Mouse (Mus musculus) lung, postnatal 10 days (tissue): ENCODE measurements at regions not wholly inside any gene's neighbourhood (a gene's known extent, or its start where the extent isn't known, plus 50 kb on each side); places are given as distances from the start of the nearest gene placed in this dataset.
A peak's percentile ranks its signal among the peaks of the same experiment; 100 is the strongest.
"Not testable (repeated sequence)": the region's sequence is repeated elsewhere in the genome, so short reads cannot be mapped to it uniquely, and the experiment has no call there.

Source experiments
- DNase-seq: peaks from one replicate; pipeline ENCODE4 v3.0.0; 2021

DNA sequence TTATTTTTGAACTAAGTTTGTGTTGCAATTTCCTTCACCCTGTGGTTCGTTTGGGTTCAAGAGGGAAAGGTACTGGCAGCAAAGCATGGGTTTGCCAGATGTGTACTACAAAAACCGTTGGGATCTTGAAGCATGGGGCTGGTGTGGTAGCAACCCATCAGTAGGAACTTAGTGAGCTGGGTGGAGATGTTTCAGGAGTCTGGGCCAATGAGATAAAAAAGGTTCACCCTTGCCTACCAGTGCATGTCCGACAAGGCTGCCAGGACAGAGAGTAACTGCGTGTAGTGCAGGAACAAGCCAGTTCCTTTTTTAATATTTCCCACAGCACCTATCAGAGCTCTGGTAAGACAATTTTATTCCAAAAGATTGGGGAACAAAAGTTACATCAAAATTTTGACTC lies 343.3 kb downstream of the Hdgfl1 start:
- DNase-seq = no peak

GRCm38 (mm10) chr13:26424513-26424912 lies 345.5 kb downstream of the Hdgfl1 start:
- no peak for DNase-seq

GRCm38 (mm10) chr13:26405757-26406156 lies 364.2 kb downstream of the Hdgfl1 start:
- no peak for DNase-seq

GRCm38 (mm10) chr13:26404707-26405106 lies 365.3 kb downstream of the Hdgfl1 start:
- DNase-seq = peak; percentile 34

DNA sequence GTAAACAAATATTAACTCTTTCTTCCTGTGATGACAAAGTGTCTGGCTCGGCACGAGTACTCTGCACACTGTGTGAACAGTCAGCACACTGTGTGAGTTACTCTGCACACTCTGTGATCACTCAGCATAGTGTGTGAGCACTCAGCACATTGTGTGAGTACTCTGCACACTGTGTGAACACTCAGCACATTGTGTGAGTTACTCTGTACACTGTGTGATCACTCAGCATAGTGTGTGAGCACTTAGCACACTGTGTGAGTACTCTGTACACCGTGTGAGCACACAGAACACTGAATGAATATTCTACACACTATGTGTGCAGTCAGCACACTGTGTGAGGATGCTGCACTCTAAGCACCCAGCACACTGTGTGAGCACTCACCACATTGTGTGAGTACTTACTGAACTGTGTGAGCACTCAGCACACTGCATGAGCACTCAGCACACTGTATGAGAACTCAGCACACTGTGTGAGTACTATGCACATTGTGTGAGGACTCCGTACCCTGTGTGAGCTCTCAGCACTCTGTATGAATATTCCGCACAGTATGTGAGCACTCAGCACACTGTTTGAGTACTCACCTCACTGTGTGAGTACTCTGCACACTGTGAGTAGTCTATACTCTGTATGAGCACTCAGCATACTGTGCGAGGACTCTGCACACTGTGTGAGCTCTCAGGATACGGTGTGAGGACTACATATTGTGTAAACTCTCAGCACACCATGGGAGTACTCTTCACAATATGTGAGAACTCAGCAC lies 381.9 kb downstream of the Hdgfl1 start:
- DNase-seq = no peak

GRCm38 (mm10) chr13:26382631-26383030 lies 387.3 kb downstream of the Hdgfl1 start:
- DNase-seq = no peak

DNA sequence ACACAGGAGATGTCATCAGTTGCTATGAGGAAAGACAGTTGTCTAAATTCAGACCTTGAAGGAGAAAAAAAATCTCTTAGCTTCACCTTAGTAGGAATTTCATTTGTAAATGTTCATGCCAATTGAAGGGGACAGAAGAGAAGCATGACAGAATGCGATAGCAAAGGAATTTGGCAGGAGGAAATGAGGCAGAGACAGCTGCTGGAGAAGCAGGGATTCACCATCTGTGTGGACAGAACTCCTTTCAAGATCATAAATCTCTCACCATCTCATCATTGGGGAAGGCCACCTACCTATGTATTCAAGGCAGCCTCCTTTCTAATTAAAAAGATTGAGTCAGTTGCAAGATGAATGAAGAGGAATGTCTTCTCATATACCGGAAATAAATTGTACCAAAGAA lies 387.8 kb downstream of the Hdgfl1 start:
- DNase-seq = no peak

GRCm38 (mm10) chr13:26375546-26375945 lies 394.4 kb downstream of the Hdgfl1 start:
- no peak for DNase-seq

DNA sequence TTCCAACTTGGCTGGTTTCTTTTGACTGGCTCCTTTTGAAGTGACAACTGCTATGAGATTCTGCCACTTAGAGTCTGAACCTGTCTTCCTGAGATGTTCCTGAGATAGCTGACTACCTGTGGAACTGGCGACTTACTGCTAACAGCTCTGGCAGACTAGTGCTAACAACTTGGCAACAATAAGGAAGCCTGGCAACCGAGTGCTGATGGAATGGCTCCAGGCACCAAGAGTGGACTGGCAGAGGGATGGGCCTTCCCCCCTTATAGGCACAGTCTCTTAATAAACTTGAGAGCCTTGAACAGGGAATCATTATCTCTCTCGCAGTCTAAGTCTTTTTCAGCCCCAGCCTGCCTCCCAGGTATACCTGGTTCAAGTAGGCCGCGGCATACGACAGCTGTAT lies 404.1 kb downstream of the Hdgfl1 start:
- DNase-seq = not testable (repeated sequence)

DNA sequence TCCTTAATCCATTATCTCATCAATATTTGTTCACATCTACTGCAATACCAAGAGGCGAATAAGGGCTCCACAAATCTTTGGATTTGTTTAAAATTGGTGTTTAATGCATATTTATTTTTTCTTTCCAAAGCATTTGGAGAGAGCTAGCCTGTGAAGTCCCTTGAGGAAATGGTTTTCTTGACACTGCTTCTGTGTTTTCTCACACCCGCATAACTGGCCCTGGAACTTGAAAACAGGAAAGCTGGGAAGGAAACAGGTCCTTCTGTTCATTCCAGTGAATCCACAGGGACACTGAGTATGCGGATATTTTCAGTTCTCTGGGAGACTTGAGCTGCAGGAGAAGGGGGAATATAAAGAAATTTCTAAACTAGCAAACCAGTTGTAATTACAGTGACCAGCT lies 413.6 kb downstream of the Hdgfl1 start:
- DNase-seq = no peak

- DNase-seq = no peak
Observed at GRCm38 (mm10) chr13:26354421-26354820, 415.5 kb downstream of the Hdgfl1 start.

DNA sequence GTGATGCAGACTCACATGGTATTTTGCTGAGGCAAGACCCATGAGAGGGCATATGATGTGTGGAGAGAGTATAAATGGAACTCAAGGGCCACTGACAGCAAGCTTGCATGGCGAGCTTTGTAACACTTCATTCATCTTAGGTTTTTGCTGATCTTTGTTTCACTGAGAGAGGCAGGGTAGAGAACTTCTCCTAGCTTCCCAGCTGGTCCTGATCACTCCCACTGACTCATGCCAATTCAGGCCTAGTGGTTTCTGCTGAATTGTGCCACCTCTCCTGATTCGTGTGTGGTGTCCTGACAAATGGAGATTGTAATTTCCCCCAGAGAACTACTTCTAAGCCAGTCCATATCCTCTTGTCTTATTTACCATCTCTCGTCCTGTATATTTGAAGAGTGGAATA lies 419.5 kb downstream of the Hdgfl1 start:
- DNase-seq = peak; percentile 67

GRCm38 (mm10) chr13:26338795-26339194 lies 431.2 kb downstream of the Hdgfl1 start:
- DNase-seq = no peak

GRCm38 (mm10) chr13:26325066-26325465 lies 444.9 kb downstream of the Hdgfl1 start:
- no peak for DNase-seq

- DNase-seq = peak; percentile 61
Observed at GRCm38 (mm10) chr13:26324633-26325032, 445.3 kb downstream of the Hdgfl1 start.

DNA sequence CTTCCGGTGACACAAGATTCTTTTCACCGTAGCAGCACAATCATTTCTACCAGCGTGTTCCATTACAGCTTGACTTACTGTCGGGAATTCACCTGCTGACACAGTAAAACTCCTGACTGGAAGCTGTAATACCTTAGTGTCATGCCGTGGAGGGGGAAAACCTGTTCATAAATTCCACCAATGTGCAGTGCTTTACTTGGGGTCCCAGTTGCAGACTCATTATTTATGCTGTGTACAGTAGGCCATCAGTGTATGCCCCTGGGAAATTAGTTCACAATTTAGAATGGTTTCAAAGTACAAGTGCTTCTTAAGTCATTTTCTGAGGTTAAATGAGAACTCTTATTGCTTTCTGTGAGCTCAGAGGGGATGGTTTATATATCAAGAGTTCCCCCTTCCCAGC lies 451.4 kb downstream of the Hdgfl1 start:
- no peak for DNase-seq

DNA sequence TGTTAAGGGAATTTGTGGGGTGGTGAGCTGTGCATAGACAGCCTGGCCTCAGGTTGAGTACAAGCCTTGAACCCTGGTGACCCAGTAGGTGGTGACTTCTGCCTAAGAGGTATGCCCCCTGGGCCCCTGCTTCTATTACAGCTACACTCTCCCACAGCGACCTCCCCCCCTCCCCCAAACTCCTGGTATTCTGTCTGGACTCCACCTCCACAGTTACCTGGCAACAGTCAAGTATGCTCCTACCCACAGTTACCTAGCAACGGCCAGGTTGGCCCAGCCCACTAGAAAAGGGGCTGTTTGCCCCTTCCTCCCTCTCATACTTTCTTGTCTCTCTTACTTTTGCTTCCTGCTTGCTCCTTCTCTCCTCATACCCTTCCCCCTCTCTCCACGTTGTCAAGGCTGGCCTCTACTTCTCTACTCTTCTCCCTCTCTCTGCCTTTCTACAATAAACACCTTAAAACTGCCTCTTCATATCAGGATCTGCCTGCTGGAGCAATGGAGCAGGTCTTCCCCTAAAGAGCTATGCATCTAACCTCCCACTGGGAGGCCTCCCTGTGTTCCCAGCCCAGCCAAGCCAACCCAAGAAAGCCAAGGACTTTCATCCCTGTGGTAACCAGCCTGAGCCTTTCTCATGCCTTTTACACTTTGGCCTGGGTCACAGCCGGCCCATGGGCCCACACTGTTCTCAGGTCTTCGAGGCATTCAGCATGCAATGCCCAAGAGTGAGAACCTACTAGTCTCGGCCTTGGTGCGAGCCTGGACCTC lies 457.5 kb downstream of the Hdgfl1 start:
- no peak for DNase-seq

GRCm38 (mm10) chr13:26284073-26284444 lies 485.9 kb downstream of the Hdgfl1 start:
- DNase-seq = no peak

- no peak for DNase-seq
Observed at GRCm38 (mm10) chr13:26283397-26284072, 486.4 kb downstream of the Hdgfl1 start.

DNA sequence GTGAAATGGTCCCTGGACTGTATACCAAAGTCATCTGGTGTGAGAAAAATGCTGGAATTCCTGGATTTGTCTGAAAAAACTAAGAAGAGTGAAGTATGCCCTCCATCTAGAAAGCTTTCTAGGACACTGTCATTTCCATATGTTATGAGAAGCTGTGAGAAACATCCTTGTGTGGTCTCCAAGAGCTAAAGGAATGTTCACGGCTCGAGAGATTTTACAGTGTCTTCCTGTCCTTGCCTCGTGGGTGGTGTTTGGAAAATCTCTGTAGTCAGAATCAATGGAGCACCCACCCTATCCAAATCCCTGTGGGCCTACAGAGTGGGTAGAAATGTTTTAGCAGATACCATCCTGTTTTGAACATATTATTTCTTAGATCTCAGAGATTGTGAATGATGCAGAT lies 487.7 kb downstream of the Hdgfl1 start:
- DNase-seq = no peak

GRCm38 (mm10) chr13:26272850-26273249 lies 497.1 kb downstream of the Hdgfl1 start:
- DNase-seq = no peak

DNA sequence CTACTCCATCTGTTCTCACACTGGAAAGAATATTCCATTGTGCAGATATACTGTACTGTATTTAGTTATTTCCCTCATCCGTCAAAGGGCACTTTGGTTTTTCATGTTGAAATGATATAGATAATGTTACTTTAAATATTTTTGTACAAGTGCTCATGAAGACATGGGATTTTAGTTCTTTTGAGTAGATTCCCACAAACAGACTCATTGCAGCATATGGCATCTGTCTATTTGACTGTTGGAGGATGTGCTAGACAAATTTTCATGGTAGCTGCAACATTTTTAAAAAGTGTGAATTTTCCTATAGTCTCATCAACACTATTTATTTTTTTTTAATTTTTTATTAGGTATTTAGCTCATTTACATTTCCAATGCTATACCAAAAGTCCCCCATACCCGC lies 502.5 kb downstream of the Hdgfl1 start:
- no peak for DNase-seq

DNA sequence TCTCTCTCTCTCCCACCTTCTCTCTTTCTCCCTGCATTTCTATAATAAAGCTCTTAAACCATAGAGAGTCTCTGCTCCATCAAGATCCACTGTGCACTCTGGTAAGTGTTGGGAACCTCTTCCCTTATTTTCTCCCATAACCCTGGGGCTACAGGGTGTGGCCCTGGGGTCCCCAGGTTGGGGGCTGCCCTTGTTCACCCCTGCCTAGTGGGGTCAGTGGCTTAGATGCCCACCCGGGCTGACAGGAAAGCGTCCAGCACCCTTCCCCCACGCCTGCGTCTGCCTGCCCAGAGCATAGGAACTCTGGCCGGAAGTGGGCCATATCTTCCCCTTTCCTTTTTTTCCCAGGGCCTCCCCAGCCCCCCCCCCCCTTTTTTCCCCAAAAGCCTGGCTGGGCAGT lies 534.0 kb downstream of the Hdgfl1 start:
- no peak for DNase-seq

DNA sequence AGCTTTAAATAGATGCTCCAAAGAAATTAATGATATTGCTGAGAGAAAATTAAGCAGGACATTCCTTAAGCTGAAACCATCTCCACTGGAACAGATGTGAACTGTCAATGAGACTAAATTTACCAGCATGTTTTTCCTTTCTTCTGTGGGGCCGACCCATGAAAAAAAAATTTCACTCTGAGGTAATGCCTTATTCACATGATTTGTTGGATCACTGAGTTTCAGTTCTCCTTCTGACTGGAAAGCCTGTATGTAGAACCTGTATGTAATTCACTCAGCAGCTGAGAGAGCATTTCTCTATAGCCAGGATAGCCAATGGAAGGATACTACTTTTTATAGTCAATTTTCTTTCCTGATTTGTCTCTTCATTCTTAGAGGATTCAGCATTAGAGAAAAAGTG lies 535.3 kb downstream of the Hdgfl1 start:
- DNase-seq = no peak
